Mouse (Mus musculus) layer of hippocampus, postnatal 14 days (tissue): ENCODE results near the gene Fbn1. TPM values are rescaled to one million over a fixed set of nuclear protein-coding genes. Genes with fewer than 3 reads are reported as not detected.
A peak's percentile ranks its signal among the peaks of the same experiment; 100 is the strongest.

Experiments
- DNase-seq, 2 experiments: peaks; one replicate each; pipeline ENCODE4 v3.0.0; 2021 to 2022; ENCODE audit warnings: low spot score in 2 of 2, mixed read lengths in 1 of 2
- total RNA-seq, 2 experiments: library from RNA; stranded (reverse); gene quantifications; 2 replicates each; pipeline ENCODE4 v1.2.3; 2021

Gene Fbn1
- total RNA-seq, 2 experiments from 2014 or later, result 10.4 to 10.5 TPM

GRCm38 (mm10) chr2:125505006-125505745 is 2.6 kb downstream of the Fbn1 start, which contains the start of gene Gm9913:
Gm9913 (plus strand) TSS chr2:125505089.
- peak in 1 of 2 experiments; percentile 37 for DNase-seq

- DNase-seq, result no peak
Observed at GRCm38 (mm10) chr2:125501526-125501925, 6.3 kb downstream of the Fbn1 start.

GRCm38 (mm10) chr2:125498216-125498615 is 9.6 kb downstream of the Fbn1 start:
- no peak for DNase-seq

GRCm38 (mm10) chr2:125496696-125497095 is 11.1 kb downstream of the Fbn1 start:
- peak; percentile 41 to 71 for DNase-seq

GRCm38 (mm10) chr2:125494831-125495812 is 12.7 kb downstream of the Fbn1 start:
- no peak for DNase-seq

GRCm38 (mm10) chr2:125494291-125494690 is 13.5 kb downstream of the Fbn1 start:
- no peak for DNase-seq

GRCm38 (mm10) chr2:125492050-125492900 is 15.5 kb downstream of the Fbn1 start:
- DNase-seq, result no peak

- no peak for DNase-seq
Observed at GRCm38 (mm10) chr2:125489979-125490378, 17.8 kb downstream of the Fbn1 start.

GRCm38 (mm10) chr2:125484910-125485309 is 22.9 kb downstream of the Fbn1 start:
- DNase-seq, result no peak

GRCm38 (mm10) chr2:125484164-125484563 is 23.6 kb downstream of the Fbn1 start:
- DNase-seq, result no peak

- no peak for DNase-seq
Observed at GRCm38 (mm10) chr2:125481531-125482317, 26.1 kb downstream of the Fbn1 start.

GRCm38 (mm10) chr2:125481116-125481515 is 26.7 kb downstream of the Fbn1 start:
- DNase-seq, result peak in 1 of 2 experiments; percentile 35

- no peak for DNase-seq
Observed at GRCm38 (mm10) chr2:125480057-125480456, 27.7 kb downstream of the Fbn1 start.

GRCm38 (mm10) chr2:125478705-125479104 is 29.1 kb downstream of the Fbn1 start:
- DNase-seq, result no peak

- no peak for DNase-seq
Observed at GRCm38 (mm10) chr2:125477367-125477766, 30.4 kb downstream of the Fbn1 start.

GRCm38 (mm10) chr2:125476231-125476630 is 31.6 kb downstream of the Fbn1 start:
- no peak for DNase-seq

- no peak for DNase-seq
Observed at GRCm38 (mm10) chr2:125474690-125475089, 33.1 kb downstream of the Fbn1 start.

- no peak for DNase-seq
Observed at GRCm38 (mm10) chr2:125473228-125473627, 34.6 kb downstream of the Fbn1 start.

- no peak for DNase-seq
Observed at GRCm38 (mm10) chr2:125471721-125472120, 36.1 kb downstream of the Fbn1 start.
